Mouse (Mus musculus) cerebellum, postnatal 14 days (tissue): Measurements from ENCODE around the gene Kansl1.
A peak's percentile ranks its signal among the peaks of the same experiment; 100 is the strongest.

Experiments used
- DNase-seq, 2 experiments: peaks; one replicate each; pipeline ENCODE4 v3.0.0; 2021; ENCODE audit warnings: mixed read lengths in 2 of 2

Gene Kansl1

DNA sequence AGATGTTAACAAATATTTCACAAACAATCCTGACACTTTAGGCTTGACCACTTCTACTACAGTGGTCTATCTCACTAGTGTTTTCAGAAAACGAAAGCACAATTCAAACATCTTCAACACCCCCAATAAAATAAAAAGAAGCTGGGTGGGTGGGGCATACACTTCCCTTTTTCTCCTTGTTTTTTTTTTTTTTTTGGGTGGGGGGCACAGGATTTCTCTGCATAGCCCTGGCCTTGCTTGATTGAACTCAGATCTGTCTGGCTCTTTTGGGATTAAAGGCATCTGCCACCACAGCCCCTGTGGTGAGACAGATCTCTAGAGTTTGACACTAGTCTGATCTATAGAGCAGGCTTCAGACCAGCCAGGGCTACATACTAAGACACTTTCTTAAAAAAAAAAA lies 106.0 kb downstream of the Kansl1 start:
- DNase-seq: no peak

DNA sequence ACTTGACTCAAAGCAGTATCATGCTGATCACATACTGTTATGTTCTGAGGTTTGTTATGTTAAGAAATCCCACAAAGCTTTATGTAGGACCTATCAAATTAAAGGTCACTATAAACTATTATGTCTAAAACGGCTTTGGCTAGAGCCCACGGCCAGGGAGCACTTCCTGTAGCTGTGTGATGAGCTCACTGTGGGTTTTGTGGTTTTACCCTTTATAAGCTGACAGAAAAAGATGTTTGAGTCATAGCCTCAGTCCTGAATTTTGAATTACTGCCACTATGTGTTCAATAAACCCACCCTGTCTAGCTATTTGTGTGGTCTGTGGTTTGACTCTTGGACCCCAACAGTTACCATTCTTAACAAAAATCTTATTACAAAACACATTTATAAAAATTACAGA lies 106.9 kb downstream of the Kansl1 start:
- no peak for DNase-seq

- DNase-seq: peak; percentile 61 to 72
These were observed 121.7 kb downstream of the Kansl1 start for GRCm38 (mm10) chr11:104346931-104347330.

- no peak for DNase-seq
These were observed 133.7 kb downstream of the Kansl1 start for GRCm38 (mm10) chr11:104334946-104335345.

DNA sequence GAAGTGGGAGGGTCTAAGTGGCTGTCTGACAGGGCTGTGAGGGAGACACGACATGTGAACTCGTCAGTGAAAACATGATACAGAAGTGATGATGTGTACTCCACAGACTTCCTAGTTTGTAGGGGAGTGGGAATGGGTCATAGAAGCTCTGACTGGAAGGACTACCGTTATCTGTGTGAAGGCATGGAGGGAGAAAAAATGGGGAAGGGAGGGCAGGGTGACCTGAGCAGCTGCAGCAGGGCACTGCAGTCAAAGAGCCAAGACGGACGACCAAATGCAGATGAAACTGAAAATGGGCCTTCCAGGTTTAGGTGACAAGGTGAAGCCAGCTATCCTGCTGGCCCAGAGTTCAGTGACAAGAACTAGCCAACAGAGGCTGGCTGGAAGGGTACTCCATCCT lies 134.5 kb downstream of the Kansl1 start:
- no peak for DNase-seq

GRCm38 (mm10) chr11:104332105-104332504 lies 136.6 kb downstream of the Kansl1 start:
- DNase-seq: no peak

GRCm38 (mm10) chr11:104331208-104331607 lies 137.5 kb downstream of the Kansl1 start:
- DNase-seq: peak; percentile 44 to 52

DNA sequence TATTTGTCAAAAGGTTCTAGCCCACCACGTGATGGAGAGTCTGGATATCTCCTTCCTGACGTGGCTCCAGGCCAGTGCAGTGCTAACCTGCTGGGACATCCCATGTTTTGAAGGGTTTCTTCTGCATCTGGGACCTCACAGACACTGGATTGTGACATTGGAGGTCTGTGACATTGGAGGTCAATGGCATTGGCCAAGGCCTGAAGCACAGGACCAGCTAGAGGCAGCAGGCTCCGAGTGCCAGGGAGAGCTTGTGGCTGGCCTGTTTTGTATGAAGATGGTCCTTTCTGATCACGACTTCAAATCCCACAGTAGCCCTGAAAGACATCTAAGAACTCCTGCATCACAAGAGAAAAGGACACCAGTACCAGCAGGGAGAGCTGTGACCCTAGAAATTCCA lies 138.5 kb downstream of the Kansl1 start:
- no peak for DNase-seq

DNA sequence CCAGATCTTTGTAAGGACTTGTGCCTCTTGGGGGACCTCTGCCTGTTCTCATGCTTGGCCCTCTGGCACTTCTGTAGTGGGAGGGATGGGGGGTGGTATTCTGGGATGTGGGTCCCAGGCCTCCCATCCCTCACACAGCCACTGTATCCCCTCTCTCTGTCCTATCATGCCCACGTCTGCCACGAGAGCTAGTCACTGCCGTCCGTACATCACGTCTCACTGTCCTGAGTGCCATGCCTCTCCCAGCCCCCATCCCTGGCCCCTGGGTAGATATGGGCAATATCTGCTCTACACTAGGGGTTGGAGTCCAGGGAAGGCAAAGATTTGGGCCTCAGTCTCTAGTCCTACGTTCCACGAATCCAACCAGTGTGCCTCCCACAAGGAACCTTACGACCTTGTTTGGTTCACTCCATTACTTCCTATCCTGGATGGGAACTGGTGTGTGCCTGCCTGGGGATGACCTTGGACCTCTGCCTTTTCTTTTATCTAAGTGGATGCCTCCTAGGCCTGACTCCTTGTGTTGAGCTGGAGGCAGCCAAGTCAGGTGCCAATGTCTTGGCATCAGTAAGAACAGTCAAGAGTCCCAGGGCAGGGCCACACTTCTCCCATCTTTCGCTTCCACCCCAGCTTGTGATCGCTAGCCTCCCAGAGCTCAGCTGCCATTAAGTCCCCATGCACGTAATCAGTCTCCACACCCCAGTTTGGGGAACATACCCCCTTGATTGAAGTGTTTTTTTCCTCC lies 139.3 kb downstream of the Kansl1 start:
- DNase-seq: no peak

DNA sequence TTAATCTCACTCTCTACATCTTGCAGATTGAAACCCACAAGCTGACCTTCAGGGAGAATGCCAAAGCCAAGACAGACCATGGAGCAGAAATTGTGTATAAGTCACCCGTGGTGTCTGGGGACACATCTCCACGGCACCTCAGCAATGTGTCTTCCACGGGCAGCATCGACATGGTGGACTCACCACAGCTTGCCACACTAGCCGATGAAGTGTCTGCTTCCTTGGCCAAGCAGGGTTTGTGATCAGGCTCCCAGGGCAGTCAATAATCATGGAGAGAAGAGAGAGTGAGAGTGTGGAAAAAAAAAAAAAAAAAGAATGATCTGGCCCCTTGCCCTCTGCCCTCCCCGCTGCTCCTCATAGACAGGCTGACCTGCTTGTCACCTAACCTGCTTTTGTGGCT lies 140.7 kb downstream of the Kansl1 start:
- DNase-seq: no peak

DNA sequence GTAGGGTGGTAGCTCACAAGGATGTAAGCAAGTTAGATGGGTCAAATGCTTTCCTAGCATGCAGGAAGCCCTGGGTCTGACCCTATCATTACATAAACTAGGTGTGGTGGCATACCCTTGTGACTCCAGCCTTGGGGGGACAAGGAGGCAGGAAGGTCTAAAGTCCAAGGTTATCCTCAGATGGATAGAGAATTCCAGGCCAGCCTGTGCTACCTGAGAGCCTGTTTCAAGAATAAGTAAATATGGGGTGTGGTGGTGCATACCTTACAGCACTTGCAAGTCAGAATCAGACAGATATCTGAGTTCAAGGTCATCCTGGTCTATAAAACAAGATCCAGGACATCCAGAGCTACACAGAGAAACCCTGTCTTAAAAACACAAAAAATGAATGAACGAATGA lies 141.2 kb downstream of the Kansl1 start:
- no peak for DNase-seq

DNA sequence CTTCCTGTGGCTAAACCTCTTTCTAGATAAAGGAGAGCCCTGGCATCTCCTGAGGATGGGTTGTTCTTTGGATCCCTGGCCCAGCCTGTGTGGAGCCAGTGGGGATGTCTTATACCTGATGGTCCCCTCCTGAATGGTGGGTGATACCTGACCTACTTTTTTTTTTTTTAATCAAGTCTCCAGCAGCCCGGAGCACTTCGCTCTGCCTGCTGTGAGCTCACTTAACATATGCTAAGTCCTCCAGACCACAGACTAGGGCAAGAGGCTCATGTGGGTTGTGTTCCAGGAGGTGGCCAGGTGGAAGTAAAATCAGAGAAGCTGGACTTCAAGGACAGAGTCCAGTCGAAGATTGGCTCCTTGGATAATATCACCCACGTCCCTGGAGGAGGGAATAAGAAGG lies 146.5 kb downstream of the Kansl1 start:
- DNase-seq: no peak

DNA sequence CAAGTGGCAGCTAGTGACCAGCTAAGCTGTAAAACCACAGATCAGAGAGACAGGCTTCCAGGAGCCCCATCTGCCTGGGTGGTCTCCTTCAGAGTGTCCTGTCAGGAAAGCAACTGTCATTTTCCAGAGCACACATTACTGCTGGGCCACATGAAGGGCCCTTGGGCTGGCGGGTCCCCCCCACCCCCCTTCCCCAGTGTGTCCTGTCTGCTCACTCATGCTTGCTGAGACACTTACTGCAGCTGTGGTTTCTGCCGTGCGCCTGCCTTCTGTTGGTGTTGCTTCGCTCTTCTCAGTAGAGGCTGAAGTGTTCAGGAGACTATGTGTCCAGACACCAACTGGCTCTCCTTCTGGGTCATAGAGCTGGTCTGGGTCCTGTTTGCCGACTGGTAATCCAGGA lies 148.2 kb downstream of the Kansl1 start:
- DNase-seq: no peak

DNA sequence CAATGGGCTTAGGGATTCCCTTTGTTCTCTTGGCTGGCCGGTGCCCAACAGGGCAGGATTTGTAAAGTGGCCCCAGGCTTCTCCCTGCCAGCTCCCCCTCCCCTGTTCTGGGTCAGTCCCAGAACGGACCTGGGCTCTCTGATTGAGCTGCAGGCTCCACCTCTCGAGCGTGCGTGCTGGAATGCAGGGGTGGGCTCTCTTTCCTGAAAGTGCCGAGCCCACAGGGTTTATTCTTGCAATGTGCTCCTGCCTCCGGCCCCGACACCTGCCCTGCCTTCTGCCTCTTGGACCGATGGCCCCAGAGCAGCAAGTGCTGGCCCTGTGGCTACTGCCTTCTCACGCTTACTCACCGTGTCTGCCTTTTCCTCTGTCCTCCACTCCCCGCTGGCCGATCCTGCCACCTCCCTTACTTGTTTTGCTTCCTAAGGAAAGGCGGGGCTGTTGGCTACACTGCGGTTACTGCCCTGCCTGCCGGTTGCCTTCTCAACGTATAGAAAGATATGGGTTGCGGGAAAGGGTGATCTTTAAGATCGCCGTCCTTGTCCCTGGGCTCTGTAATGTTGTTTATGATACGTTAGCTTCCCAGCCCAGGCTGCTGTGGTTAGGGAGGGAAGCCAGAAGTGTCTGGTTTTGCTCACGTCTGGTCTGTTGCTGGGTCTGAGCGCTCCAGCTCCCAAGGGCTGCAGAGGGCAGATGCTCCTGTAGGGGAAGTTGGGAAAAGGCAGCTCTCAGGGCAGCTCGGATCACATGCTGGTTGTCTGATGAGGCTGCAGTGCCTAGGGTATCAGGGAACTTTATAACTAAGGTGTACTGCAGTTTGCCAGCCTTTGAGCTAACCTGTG lies 149.5 kb downstream of the Kansl1 start:
- DNase-seq: peak; percentile 59 to 68

- DNase-seq: no peak
These were observed 151.0 kb downstream of the Kansl1 start for GRCm38 (mm10) chr11:104317631-104318030.

- no peak for DNase-seq
These were observed 151.8 kb downstream of the Kansl1 start for GRCm38 (mm10) chr11:104316685-104317400.

GRCm38 (mm10) chr11:104315703-104316102 lies 153.0 kb downstream of the Kansl1 start:
- DNase-seq: peak; percentile 90 to 93

DNA sequence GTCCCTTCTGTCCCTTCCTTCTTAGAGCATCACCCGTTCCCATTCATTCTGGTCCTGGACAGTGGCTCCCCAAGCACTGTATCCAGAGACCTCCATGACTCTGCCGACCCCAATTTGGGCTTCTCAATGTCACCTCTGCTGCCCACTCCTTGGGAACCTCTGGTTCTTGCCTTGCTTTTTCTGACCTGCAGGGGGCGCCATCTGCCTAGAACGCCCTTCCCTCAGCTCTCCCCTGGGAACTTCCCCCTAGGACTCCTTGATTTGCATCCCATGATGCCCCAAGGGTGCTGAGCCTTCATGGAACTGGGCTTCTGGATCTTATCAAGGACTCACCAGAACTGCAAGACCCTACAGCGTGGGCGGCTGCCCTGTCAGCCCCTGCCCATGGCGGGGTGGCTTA lies 157.0 kb downstream of the Kansl1 start:
- no peak for DNase-seq

DNA sequence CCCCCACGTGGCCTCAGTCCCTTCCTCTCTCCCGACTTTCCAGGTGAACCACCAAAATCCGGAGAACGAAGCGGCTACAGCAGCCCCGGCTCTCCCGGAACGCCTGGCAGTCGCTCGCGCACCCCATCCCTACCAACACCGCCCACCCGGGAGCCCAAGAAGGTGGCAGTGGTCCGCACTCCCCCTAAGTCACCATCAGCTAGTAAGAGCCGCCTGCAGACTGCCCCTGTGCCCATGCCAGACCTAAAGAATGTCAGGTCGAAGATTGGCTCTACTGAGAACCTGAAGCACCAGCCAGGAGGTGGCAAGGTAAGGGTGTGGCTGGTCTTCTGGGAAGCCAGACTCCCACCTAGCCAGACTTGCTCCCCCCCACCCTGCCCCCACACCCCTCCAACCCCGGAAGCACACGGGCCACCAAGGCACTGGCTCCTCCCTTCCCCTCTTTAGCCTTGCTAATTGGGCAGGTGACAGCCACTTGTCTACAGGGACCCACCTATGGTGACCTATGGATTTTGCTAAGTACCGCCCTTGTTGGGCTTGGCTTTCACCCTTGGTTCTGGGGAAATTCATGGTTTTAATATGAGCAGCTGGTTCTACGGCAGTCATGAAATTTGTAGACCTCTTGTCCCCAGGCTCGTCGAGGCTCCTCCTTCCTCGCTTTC lies 158.3 kb downstream of the Kansl1 start:
- DNase-seq: no peak

DNA sequence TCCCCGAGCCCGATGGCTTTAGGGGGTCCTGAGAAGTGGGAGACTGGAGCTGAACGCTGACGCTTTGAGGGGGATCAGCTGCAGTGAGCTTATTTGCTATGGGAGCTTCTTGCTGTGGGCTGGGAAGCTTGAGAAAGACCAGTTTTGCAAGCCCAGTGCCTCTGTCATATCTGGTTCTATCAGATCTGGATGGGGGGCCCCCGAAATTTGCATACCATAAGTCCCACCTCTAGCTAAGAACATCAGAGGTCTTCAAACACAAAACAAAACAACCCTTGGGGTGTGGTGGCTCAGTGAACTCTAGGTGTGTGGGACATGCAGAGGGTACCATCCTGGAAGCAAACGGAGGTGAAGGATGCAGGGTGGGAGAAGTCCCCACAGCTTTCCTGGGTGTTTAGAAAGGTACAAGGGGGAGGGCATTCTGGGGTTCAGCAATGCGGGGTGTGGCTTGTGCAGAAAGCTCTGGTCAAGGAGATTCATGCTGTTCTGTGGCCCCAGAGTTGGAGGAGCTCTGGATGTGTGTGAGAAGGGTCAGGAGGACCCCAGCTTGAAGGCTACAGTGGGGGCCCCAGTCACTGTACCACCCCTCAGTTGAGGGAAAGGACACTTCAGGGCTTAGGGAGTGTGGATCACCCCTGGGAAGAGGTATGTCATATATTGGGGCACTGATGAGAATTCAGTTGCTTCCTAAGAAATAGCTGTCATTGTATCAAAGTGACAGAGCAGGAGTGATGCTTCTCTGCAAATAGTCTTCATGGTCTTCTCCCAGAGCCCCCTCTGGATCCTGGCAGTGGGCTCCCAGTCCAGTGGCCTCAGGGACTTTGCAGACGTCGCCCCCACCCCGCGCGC lies 159.1 kb downstream of the Kansl1 start:
- no peak for DNase-seq

DNA sequence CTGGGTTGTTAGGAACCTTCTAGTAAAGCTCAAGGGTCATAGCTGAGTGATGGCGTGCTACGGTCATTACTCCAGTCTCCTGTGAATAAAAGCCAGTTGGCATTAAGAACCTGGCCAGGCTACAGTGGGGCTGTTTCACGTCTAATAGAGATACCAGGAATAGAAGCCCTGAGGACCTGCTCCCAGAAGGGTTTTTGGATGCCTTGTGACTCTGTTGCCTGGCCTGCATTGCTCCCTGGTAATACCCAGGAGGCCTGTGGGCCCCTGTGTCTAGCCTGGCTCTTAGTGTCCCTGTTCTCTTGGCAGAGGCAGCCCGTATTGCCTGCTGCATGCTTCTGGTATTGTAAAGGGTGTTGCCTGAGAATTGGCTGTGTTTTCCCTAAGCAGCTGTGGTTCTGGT lies 161.5 kb downstream of the Kansl1 start:
- no peak for DNase-seq

- no peak for DNase-seq
These were observed 162.2 kb downstream of the Kansl1 start for GRCm38 (mm10) chr11:104306483-104306882.
